Mouse (Mus musculus) spleen, adult 2 months (tissue): ENCODE results near the gene Lbp. TPM values are rescaled to one million over a fixed set of nuclear protein-coding genes. Genes with fewer than 3 reads are reported as not detected.

Source experiments
- DNase-seq, 2 experiments: peaks; one replicate each; pipeline versions ENCODE4 v3.0.0 to v3.0.0-alpha.2; 2012 to 2021; ENCODE audit warnings: low spot score in 2 of 2, low read depth in 1 of 2
- H3K27ac ChIP-seq: fragments of 200-500 bp; 2 replicates; pipeline ENCODE4 v1.5.1; 2012; ENCODE audit warnings: low read length, inconsistent platforms; ENCODE audit not compliant: insufficient read depth
- H3K27me3 ChIP-seq: fragments of 200-500 bp; 2 replicates; pipeline ENCODE4 v1.6.1; 2012; ENCODE audit warnings: mild to moderate bottlenecking, moderate library complexity, low read length, inconsistent platforms; ENCODE audit not compliant: control insufficient read depth, insufficient read depth
- H3K36me3 ChIP-seq: fragments of 200-500 bp; 2 replicates; pipeline ENCODE4 v1.6.1; 2012; ENCODE audit warnings: mild to moderate bottlenecking, low read length, inconsistent platforms; ENCODE audit not compliant: control insufficient read depth, insufficient read depth
- H3K4me1 ChIP-seq: fragments of 200-500 bp; 2 replicates; pipeline ENCODE4 v1.6.1; 2011; ENCODE audit warnings: inconsistent platforms; ENCODE audit not compliant: control insufficient read depth, insufficient read depth, insufficient read length
- H3K4me3 ChIP-seq: fragments of 200-500 bp; 2 replicates; pipeline ENCODE4 v1.5.1; 2011; ENCODE audit warnings: mild to moderate bottlenecking, inconsistent platforms; ENCODE audit not compliant: insufficient read depth, insufficient read length; ENCODE audit errors: extremely low read depth
- CTCF ChIP-seq: fragments of 200-500 bp; IDR thresholded peaks from 2 replicates; pipeline ENCODE4 v1.5.1; 2011; ENCODE audit warnings: mild to moderate bottlenecking, inconsistent platforms; ENCODE audit not compliant: insufficient read depth, insufficient read length, insufficient replicate concordance; ENCODE audit errors: extremely low read depth
- POLR2A ChIP-seq: fragments of 200-500 bp; IDR thresholded peaks from 2 replicates; pipeline ENCODE4 v1.6.1; 2011; ENCODE audit warnings: low read depth, low read length, inconsistent platforms
- WGBS: fragments of 180-500 bp; shearing (Covaris S2); methylation state at CpG from one replicate; pipeline ENCODE4 v1.1.7; 2018; 5-methylcytosine and 5-hydroxymethylcytosine counted together
- polyA plus RNA-seq: library from polyadenylated mRNA; depleted of rRNA; stranded (reverse); fragments of >200 nt; gene quantifications from 2 replicates; pipeline ENCODE4 v1.2.3, GENCODE M21; 2012

Lbp gene
- polyA plus RNA-seq, 1 experiment, result 3.3 TPM

- H3K27me3 ChIP-seq, result no peaks in the 10 kb centered on the region
- TF ChIP-seq POLR2A (no peak), CTCF (no peak)
- no peaks in the 10 kb centered on the region for H3K36me3 ChIP-seq
- H3K4me3 ChIP-seq, result no peak overlapping the region
- H3K4me1 ChIP-seq, result no peaks in the 10 kb centered on the region
- no peak overlapping the region for H3K27ac ChIP-seq
- no peak for DNase-seq
- WGBS, result 63% methylated on average over 7 of the region's 7 CpGs
Observed at GRCm38 (mm10) chr2:158283136-158283535, 23.2 kb upstream of the Lbp start.

- 81% methylated on average over 6 of the region's 6 CpGs for WGBS
- Histone ChIP-seq H3K27me3 (no peaks in the 10 kb centered on the region), H3K36me3 (no peaks in the 10 kb centered on the region), H3K27ac (no peak overlapping the region), H3K4me3 (no peak overlapping the region), H3K4me1 (no peaks in the 10 kb centered on the region)
- DNase-seq, result no peak
- TF ChIP-seq POLR2A, result no peak
- no peak for TF ChIP-seq CTCF
Observed at GRCm38 (mm10) chr2:158283771-158284170, 22.5 kb upstream of the Lbp start.

DNA sequence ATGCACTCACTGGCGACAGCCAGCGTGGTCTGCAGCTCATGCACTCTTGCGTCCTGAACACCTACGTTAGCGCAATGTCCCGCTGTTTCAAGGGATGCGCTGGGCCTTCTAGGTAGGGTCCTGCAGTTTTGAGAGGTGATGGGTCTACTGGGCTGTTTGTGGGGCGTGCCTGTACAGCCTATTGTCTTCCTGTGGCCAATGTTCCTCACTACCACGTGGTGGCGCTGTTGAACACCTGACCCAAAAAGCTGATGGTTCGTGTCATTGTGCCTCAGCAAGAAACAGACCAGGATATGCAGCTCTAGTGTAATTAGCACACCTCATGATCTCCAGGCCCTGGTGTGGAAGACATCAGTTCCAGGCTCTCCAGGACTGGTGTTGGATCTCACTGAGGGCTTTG lies 21.7 kb upstream of the Lbp start:
- TF ChIP-seq POLR2A (no peak), CTCF (peak; percentile 65; the same call in 1 of the 2 replicates)
- H3K27me3 ChIP-seq, result no peaks in the 10 kb centered on the region
- whole genome bisulfite sequencing, result 30% methylated on average over 11 of the region's 11 CpGs
- H3K27ac ChIP-seq, result no peak overlapping the region
- H3K4me1 ChIP-seq, result no peaks in the 10 kb centered on the region
- H3K4me3 ChIP-seq, result no peak overlapping the region
- peak; percentile 17 to 25 for DNase-seq
- H3K36me3 ChIP-seq, result no peaks in the 10 kb centered on the region

DNA sequence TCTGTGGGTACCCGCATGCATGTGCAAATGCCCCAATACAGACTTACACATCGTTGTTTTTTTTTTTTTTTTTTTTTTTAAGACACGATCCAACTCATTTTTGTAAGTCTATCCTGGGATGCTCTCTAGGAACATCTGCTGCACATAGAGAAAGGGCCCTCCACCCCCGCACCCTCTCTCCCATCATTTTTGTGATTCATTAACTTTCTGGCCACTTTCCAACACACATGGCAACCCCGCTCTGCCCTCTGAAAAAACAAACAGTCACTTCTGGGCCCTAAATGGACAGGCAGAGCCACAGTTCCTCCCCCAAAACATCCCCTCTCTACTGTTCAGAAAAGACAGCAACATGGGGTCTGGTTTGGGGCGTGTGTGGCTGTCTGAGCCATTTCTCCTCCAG lies 20.6 kb upstream of the Lbp start:
- no peak for DNase-seq
- no peak overlapping the region for H3K27ac ChIP-seq
- H3K36me3 ChIP-seq, result no peaks in the 10 kb centered on the region
- no peaks in the 10 kb centered on the region for H3K4me1 ChIP-seq
- TF ChIP-seq POLR2A, result no peak
- TF ChIP-seq CTCF, result no peak
- no peaks in the 10 kb centered on the region for H3K27me3 ChIP-seq
- H3K4me3 ChIP-seq, result no peak overlapping the region
- 85% methylated on average over 6 of the region's 6 CpGs for WGBS

- Histone ChIP-seq H3K4me1 (no peaks in the 10 kb centered on the region), H3K27me3 (no peaks in the 10 kb centered on the region), H3K4me3 (no peak overlapping the region), H3K36me3 (no peaks in the 10 kb centered on the region), H3K27ac (no peak overlapping the region)
- no peak for TF ChIP-seq POLR2A
- TF ChIP-seq CTCF, result no peak
- WGBS, result 84% methylated on average over 9 of the region's 9 CpGs
- no peak for DNase-seq
Observed at GRCm38 (mm10) chr2:158295700-158296099, 10.6 kb upstream of the Lbp start.

DNA sequence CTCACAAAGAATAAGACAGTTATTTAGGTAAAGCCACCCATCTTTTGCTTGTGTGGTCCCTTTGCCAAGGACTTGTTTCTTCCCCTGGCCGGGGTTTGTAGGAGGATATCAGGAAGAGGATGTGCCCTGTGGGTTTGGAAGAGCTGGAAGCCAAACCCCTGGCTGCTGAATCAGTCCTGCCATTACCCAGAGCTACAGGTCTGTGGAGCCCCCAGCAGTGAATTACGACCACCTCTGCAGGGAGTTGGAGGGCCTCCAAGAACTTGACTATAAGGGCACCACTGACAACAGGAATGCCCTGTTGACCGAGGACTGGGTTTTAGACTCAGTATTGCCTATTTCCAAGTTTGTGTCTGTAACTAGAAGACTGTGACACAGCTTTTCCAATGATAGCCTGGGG lies 7.1 kb upstream of the Lbp start:
- 85% methylated on average over 3 of the region's 3 CpGs for WGBS
- Histone ChIP-seq H3K27ac (no peak overlapping the region), H3K4me3 (no peak overlapping the region), H3K27me3 (no peaks in the 10 kb centered on the region), H3K36me3 (no peaks in the 10 kb centered on the region), H3K4me1 (no peaks in the 10 kb centered on the region)
- no peak for DNase-seq
- no peak for TF ChIP-seq CTCF
- TF ChIP-seq POLR2A, result no peak

- no peak for DNase-seq
- Histone ChIP-seq H3K4me1 (no peaks in the 10 kb centered on the region), H3K36me3 (no peaks in the 10 kb centered on the region), H3K4me3 (no peak overlapping the region), H3K27me3 (no peaks in the 10 kb centered on the region), H3K27ac (no peak overlapping the region)
- 82% methylated on average over 4 of the region's 4 CpGs for WGBS
- TF ChIP-seq CTCF, result no peak
- no peak for TF ChIP-seq POLR2A
Observed at GRCm38 (mm10) chr2:158299731-158300130, 6.6 kb upstream of the Lbp start.
